Mouse (Mus musculus) MEL (cell line): ENCODE results near the gene Prkar1a. TPM values are rescaled to one million over a fixed set of nuclear protein-coding genes. Genes with fewer than 3 reads are reported as not detected.
A peak's percentile ranks its signal among the peaks of the same experiment; 100 is the strongest.
"Not testable (repeated sequence)": the region's sequence is repeated elsewhere in the genome, so short reads cannot be mapped to it uniquely, and the experiment has no call there.

Source experiments
- DNase-seq: peaks from one replicate; pipeline ENCODE4 v3.0.0; 2011; ENCODE audit warnings: low read depth, low spot score
- H3K27ac ChIP-seq: 2 replicates; pipeline ENCODE4 v1.5.1; 2012; ENCODE audit warnings: low read depth, mild to moderate bottlenecking, control low read depth, low read length, moderate library complexity; ENCODE audit not compliant: control insufficient read depth
- H3K27me3 ChIP-seq, 2 experiments: fragments of 150-350 bp in 1 of 2; sonication (generic) in 1 of 2; 2 replicates each; pipeline ENCODE4 v1.6.1; 2012; ENCODE audit warnings: low read length in 2 of 2, mild to moderate bottlenecking in 2 of 2, improper control_type of control experiment in 1 of 2, moderate library complexity in 1 of 2; ENCODE audit not compliant: insufficient read depth in 2 of 2, control insufficient read depth in 1 of 2
- H3K36me3 ChIP-seq, 2 experiments: 2 replicates each; pipeline ENCODE4 v1.6.1; 2012 to 2014; ENCODE audit warnings: low read length in 2 of 2, improper control_type of control experiment in 1 of 2, inconsistent platforms in 1 of 2, mild to moderate bottlenecking in 1 of 2; ENCODE audit not compliant: insufficient read depth in 2 of 2, control insufficient read depth in 1 of 2
- H3K4me1 ChIP-seq, 2 experiments: fragments of 150-350 bp in 1 of 2; sonication (generic) in 1 of 2; 2 replicates each; pipeline ENCODE4 v1.6.1; 2012; ENCODE audit warnings: low read length in 2 of 2, improper control_type of control experiment in 1 of 2, mild to moderate bottlenecking in 1 of 2; ENCODE audit not compliant: insufficient read depth in 2 of 2, control insufficient read depth in 1 of 2
- H3K4me3 ChIP-seq, 2 experiments: fragments of 150-350 bp in 1 of 2; sonication (generic) in 1 of 2; 2 replicates each; pipeline ENCODE4 v1.5.1; 2012; ENCODE audit warnings: low read depth in 2 of 2, low read length in 2 of 2, mild to moderate bottlenecking in 2 of 2, moderate library complexity in 2 of 2, control low read depth in 1 of 2, improper control_type of control experiment in 1 of 2; ENCODE audit not compliant: control insufficient read depth in 1 of 2, insufficient read depth in 1 of 2
- H3K79me2 ChIP-seq: 2 replicates; pipeline ENCODE4 v1.6.1; 2012; ENCODE audit warnings: mild to moderate bottlenecking, low read length, moderate library complexity; ENCODE audit not compliant: control insufficient read depth, poor library complexity, insufficient read depth
- H3K9ac ChIP-seq: 2 replicates; pipeline ENCODE4 v1.6.1; 2012; ENCODE audit warnings: low read depth, mild to moderate bottlenecking, control low read depth, low read length, moderate library complexity; ENCODE audit not compliant: control insufficient read depth, poor library complexity, severe bottlenecking
- H3K9me3 ChIP-seq: fragments of 150-350 bp; sonication (generic); replicated peaks from 2 replicates; pipeline ENCODE4 v1.6.1; 2012; ENCODE audit warnings: mild to moderate bottlenecking, low read length, improper control_type of control experiment, moderate library complexity; ENCODE audit not compliant: insufficient read depth
- BHLHE40 ChIP-seq: IDR thresholded peaks from 2 replicates; pipeline ENCODE4 v1.6.1; 2012; ENCODE audit warnings: low read depth, mild to moderate bottlenecking, inconsistent platforms, low read length, improper control_type of control experiment, borderline replicate concordance
- CHD1 ChIP-seq: IDR thresholded peaks from 2 replicates; pipeline ENCODE4 v1.6.1; 2012; ENCODE audit warnings: low read depth, mild to moderate bottlenecking, inconsistent platforms, low read length, improper control_type of control experiment
- CTCF ChIP-seq, 3 experiments: IDR thresholded peaks in 2 of 3; conservative IDR thresholded peaks in 1 of 3; 2 replicates each; pipeline ENCODE4 v1.5.1; 2011 to 2012; ENCODE audit warnings: low read length in 3 of 3, low read depth in 2 of 3, mild to moderate bottlenecking in 2 of 3, improper control_type of control experiment in 1 of 3, inconsistent platforms in 1 of 3, mixed read lengths in 1 of 3, moderate library complexity in 1 of 3; ENCODE audit not compliant: control insufficient read depth in 1 of 3, insufficient read depth in 1 of 3, poor library complexity in 1 of 3, severe bottlenecking in 1 of 3
- ELF1 ChIP-seq: IDR thresholded peaks from 2 replicates; pipeline ENCODE4 v1.6.1; 2014; ENCODE audit warnings: low read depth, mild to moderate bottlenecking, inconsistent platforms, low read length, improper control_type of control experiment, moderate library complexity
- EP300 ChIP-seq, 2 experiments: IDR thresholded peaks; 2 replicates each; pipeline ENCODE4 v1.6.1; 2011; ENCODE audit warnings: improper control_type of control experiment in 2 of 2, low read length in 2 of 2, low read depth in 1 of 2, mild to moderate bottlenecking in 1 of 2
- GATA1 ChIP-seq: IDR thresholded peaks from 2 replicates; pipeline ENCODE4 v1.6.1; 2011; ENCODE audit warnings: low read depth, low read length, improper control_type of control experiment
- HCFC1 ChIP-seq: IDR thresholded peaks from 2 replicates; pipeline ENCODE4 v1.6.1; 2012; ENCODE audit warnings: low read depth, mild to moderate bottlenecking, inconsistent platforms, low read length, improper control_type of control experiment, moderate library complexity
- JUND ChIP-seq: IDR thresholded peaks from 2 replicates; pipeline ENCODE4 v1.6.1; 2011; ENCODE audit warnings: low read depth, mild to moderate bottlenecking, improper control_type of control experiment, low read length
- KAT2A ChIP-seq: conservative IDR thresholded peaks from 2 replicates; pipeline ENCODE4 v1.6.1; 2012; ENCODE audit warnings: low read depth, low read length, improper control_type of control experiment, inconsistent platforms
- MAFK ChIP-seq: IDR thresholded peaks from 2 replicates; pipeline ENCODE4 v1.6.1; 2011; ENCODE audit warnings: low read depth, mild to moderate bottlenecking, low read length, improper control_type of control experiment, borderline replicate concordance
- MAX ChIP-seq: IDR thresholded peaks from 2 replicates; pipeline ENCODE4 v1.6.1; 2011; ENCODE audit warnings: low read length, improper control_type of control experiment
- MEF2A ChIP-seq: IDR thresholded peaks from 2 replicates; pipeline ENCODE4 v1.6.1; 2014; ENCODE audit warnings: low read depth, mild to moderate bottlenecking, inconsistent platforms, low read length, improper control_type of control experiment; ENCODE audit not compliant: poor library complexity, insufficient replicate concordance, severe bottlenecking; ENCODE audit errors: extremely low read depth
- MXI1 ChIP-seq: IDR thresholded peaks from 2 replicates; pipeline ENCODE4 v1.6.1; 2011; ENCODE audit warnings: mild to moderate bottlenecking, low read depth, low read length, improper control_type of control experiment
- MYB ChIP-seq: IDR thresholded peaks from 2 replicates; pipeline ENCODE4 v1.6.1; 2011; ENCODE audit warnings: mild to moderate bottlenecking, low read depth, low read length, improper control_type of control experiment
- MYC ChIP-seq: IDR thresholded peaks from 2 replicates; pipeline ENCODE4 v1.6.1; 2011; ENCODE audit warnings: low read depth, mild to moderate bottlenecking, low read length, improper control_type of control experiment, moderate library complexity
- NELFE ChIP-seq: IDR thresholded peaks from 2 replicates; pipeline ENCODE4 v1.6.1; 2011; ENCODE audit warnings: low read depth, low read length, improper control_type of control experiment
- NRF1 ChIP-seq: IDR thresholded peaks from 2 replicates; pipeline ENCODE4 v1.6.1; 2014; ENCODE audit warnings: low read depth, mild to moderate bottlenecking, inconsistent platforms, low read length, improper control_type of control experiment, moderate library complexity; ENCODE audit not compliant: poor library complexity, insufficient read depth, severe bottlenecking
- POLR2A ChIP-seq, 2 experiments: IDR thresholded peaks; 2 replicates each; pipeline ENCODE4 v1.6.1; 2011 to 2012; ENCODE audit warnings: low read length in 2 of 2, mild to moderate bottlenecking in 2 of 2, control low read depth in 1 of 2, improper control_type of control experiment in 1 of 2, low read depth in 1 of 2, moderate library complexity in 1 of 2; ENCODE audit not compliant: control insufficient read depth in 1 of 2, insufficient read depth in 1 of 2, poor library complexity in 1 of 2
- POLR2AphosphoS2 ChIP-seq: IDR thresholded peaks from 2 replicates; pipeline ENCODE4 v1.6.1; 2011; ENCODE audit warnings: low read length, improper control_type of control experiment
- POLR2AphosphoS5 ChIP-seq: IDR thresholded peaks from 2 replicates; pipeline ENCODE4 v1.6.1; 2012; ENCODE audit warnings: low read depth, borderline replicate concordance, mild to moderate bottlenecking, inconsistent platforms, low read length, moderate library complexity, mixed read lengths
- RAD21 ChIP-seq: IDR thresholded peaks from 2 replicates; pipeline ENCODE4 v1.6.1; 2011; ENCODE audit warnings: mild to moderate bottlenecking, low read depth, low read length, improper control_type of control experiment
- SMC3 ChIP-seq: IDR thresholded peaks from 2 replicates; pipeline ENCODE4 v1.6.1; 2011; ENCODE audit warnings: low read depth, low read length, improper control_type of control experiment
- TBP ChIP-seq: IDR thresholded peaks from 2 replicates; pipeline ENCODE4 v1.8.0; 2011; ENCODE audit warnings: low read depth, low read length, improper control_type of control experiment
- TCF12 ChIP-seq: IDR thresholded peaks from 2 replicates; pipeline ENCODE4 v1.6.1; 2014; ENCODE audit warnings: low read depth, mild to moderate bottlenecking, inconsistent platforms, low read length, improper control_type of control experiment, moderate library complexity
- USF1 ChIP-seq: IDR thresholded peaks from 2 replicates; pipeline ENCODE4 v1.6.1; 2014; ENCODE audit warnings: low read depth, mild to moderate bottlenecking, inconsistent platforms, low read length, improper control_type of control experiment, moderate library complexity
- USF2 ChIP-seq, 2 experiments: IDR thresholded peaks; 2 replicates each; pipeline ENCODE4 v1.6.1; 2011 to 2012; ENCODE audit warnings: improper control_type of control experiment in 2 of 2, low read length in 2 of 2, borderline replicate concordance in 1 of 2, inconsistent platforms in 1 of 2, low read depth in 1 of 2, mild to moderate bottlenecking in 1 of 2; ENCODE audit not compliant: insufficient read depth in 1 of 2
- ZC3H11A ChIP-seq: IDR thresholded peaks from 2 replicates; pipeline ENCODE4 v1.6.1; 2012; ENCODE audit warnings: low read depth, mild to moderate bottlenecking, inconsistent platforms, low read length, improper control_type of control experiment
- ZKSCAN1 ChIP-seq: IDR thresholded peaks from 2 replicates; pipeline ENCODE4 v1.6.1; 2012; ENCODE audit warnings: low read depth, mild to moderate bottlenecking, inconsistent platforms, low read length, improper control_type of control experiment, moderate library complexity
- ZMIZ1 ChIP-seq: IDR thresholded peaks from 2 replicates; pipeline ENCODE4 v1.6.1; 2012; ENCODE audit warnings: low read depth, mild to moderate bottlenecking, inconsistent platforms, low read length, improper control_type of control experiment, moderate library complexity
- ZNF384 ChIP-seq: IDR thresholded peaks from 2 replicates; pipeline ENCODE4 v1.6.1; 2012; ENCODE audit warnings: low read depth, mild to moderate bottlenecking, inconsistent platforms, low read length, improper control_type of control experiment
- polyA plus RNA-seq, 2 experiments: library from polyadenylated mRNA; stranded (reverse) in 1 of 2; unstranded in 1 of 2; fragments of >175 nt in 1 of 2; fragments of >200 nt in 1 of 2; gene quantifications; 2 replicates each; pipeline versions ENCODE4 v1.2.1 to v1.2.4; 2012; ENCODE audit warnings: low replicate concordance in 2 of 2, low read depth in 1 of 2; ENCODE audit not compliant: insufficient read length in 2 of 2, insufficient read depth in 1 of 2, missing spikeins in 1 of 2
- total RNA-seq: library from RNA; depleted of rRNA; stranded (reverse); fragments of 300-350 nt; gene quantifications from 2 replicates; pipeline ENCODE4 v1.2.3, GENCODE M21; 2012

Prkar1a gene
- total and polyA plus RNA-seq, 3 experiments = 69.6 to 152 TPM; not detected in 1

DNA sequence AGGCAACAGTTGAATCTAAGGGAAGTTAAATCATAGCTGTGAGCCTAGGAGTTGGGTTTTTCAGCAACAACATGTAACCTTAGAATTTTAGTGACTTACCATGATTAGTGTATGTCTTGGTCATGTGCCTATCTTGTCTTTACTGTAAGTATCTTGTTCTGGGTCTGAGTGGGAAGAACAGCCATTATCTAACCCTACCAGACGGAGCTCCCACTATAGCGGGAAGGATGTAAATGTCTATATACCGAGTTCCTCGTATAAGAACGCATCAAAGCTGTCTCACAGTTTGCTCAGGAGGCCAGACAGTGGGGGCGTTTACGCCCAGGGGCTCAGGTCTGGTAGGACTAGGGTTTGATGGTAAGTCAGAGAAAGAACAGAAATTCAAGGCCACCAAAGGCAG lies 7.0 kb downstream of the Prkar1a start (continued):
- TF ChIP-seq EP300 (IDR thresholded peaks at IDR 0.05; ENCODE audit: low read depth in 1 of 2, low read length in 2 of 2) = peak; percentile 92
- peak; percentile 95 for TF ChIP-seq TCF12
- no peak for TF ChIP-seq MEF2A
- TF ChIP-seq MYC = no peak
- no peak for TF ChIP-seq ZC3H11A
- peak; percentile 43; the same call in 1 of the 2 replicates for TF ChIP-seq MAFK
- peak; percentile 66; the same call in 1 of the 2 replicates for TF ChIP-seq MAX
- TF ChIP-seq POLR2A (IDR thresholded peaks at IDR 0.05; ENCODE audit: control insufficient read depth in 1 of 2, insufficient read depth in 1 of 2, low read depth in 1 of 2, low read length in 2 of 2, poor library complexity in 1 of 2) = no peak
- no peak for TF ChIP-seq TBP
- TF ChIP-seq HCFC1 = no peak
- peak; percentile 87; the same call in 1 of the 2 replicates for TF ChIP-seq MXI1
- TF ChIP-seq POLR2AphosphoS2 = no peak
- TF ChIP-seq RAD21 = no peak
- no peak for TF ChIP-seq POLR2AphosphoS5
- TF ChIP-seq USF1 = peak; percentile 80; the same call in 1 of the 2 replicates
- TF ChIP-seq ZNF384 = no peak

DNA sequence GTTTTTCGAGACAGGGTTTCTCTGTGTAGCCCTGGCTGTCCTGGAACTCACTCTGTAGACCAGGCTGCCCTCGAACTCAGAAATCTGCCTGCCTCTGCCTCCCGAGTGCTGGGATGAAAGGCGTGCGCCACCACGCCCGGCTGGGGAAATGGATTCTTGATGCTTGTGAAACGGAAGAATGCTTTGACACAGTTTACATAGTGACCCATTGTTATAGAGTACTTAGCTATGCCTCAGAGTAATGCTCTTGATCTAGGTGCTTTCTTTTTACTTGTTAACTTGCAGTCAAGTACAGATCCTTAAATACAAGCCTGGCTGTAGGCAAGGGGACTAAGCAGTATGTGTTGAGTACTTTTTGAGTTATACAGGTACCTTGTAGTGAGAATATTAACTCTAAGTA lies 11.3 kb downstream of the Prkar1a start:
- DNase-seq, H3K9ac ChIP-seq, H3K9me3 ChIP-seq, H3K27ac ChIP-seq, H3K27me3 ChIP-seq, H3K4me1 ChIP-seq, H3K4me3 ChIP-seq: not testable (repeated sequence)
- Histone ChIP-seq H3K36me3 (peaks cover 18 to 41% of the 10 kb centered on the region in 2 experiments), H3K79me2 (peaks cover 13% of the 10 kb centered on the region)

DNA sequence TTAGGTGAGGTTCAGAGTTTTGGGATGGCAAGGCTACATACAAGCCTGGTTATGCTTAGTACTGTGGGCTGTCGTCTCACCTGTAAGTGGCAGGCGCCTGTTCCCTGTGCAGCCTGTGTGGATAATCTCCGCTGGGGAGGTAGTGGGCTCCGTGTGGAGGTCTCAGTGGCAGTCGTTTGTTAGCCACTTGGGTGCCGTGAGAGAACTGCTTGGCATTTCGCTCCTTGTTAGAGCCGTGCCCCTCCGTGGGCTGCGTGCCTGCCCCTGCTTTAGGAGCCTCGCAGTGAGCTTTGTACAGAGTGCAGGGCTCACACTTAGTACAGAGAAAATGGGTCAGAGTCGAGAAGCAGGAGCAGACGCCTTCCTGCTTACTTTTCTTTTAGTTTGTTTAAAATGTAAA lies 15.1 kb downstream of the Prkar1a start:
- TF ChIP-seq KAT2A (no peak), POLR2A (IDR thresholded peaks at IDR 0.05; ENCODE audit: control insufficient read depth in 1 of 2, insufficient read depth in 1 of 2, low read depth in 1 of 2, low read length in 2 of 2, poor library complexity in 1 of 2) (no peak), NRF1 (no peak), BHLHE40 (no peak), ZMIZ1 (no peak), GATA1 (no peak), CTCF (IDR thresholded peaks at IDR 0.05 in 2 of 3, conservative IDR thresholded peaks at IDR 0.05 in 1 of 3; ENCODE audit: control insufficient read depth in 1 of 3, insufficient read depth in 1 of 3, low read depth in 2 of 3, low read length in 3 of 3, poor library complexity in 1 of 3, severe bottlenecking in 1 of 3) (no peak), NELFE (no peak), ZKSCAN1 (no peak), JUND (no peak), ELF1 (no peak), RAD21 (no peak), USF2 (IDR thresholded peaks at IDR 0.05; ENCODE audit: borderline replicate concordance in 1 of 2, insufficient read depth in 1 of 2, low read depth in 1 of 2, low read length in 2 of 2) (no peak), EP300 (IDR thresholded peaks at IDR 0.05; ENCODE audit: low read depth in 1 of 2, low read length in 2 of 2) (no peak), MXI1 (no peak), SMC3 (no peak), MEF2A (no peak), CHD1 (no peak), MYB (no peak)
- no peaks in the 10 kb centered on the region for H3K9me3 ChIP-seq
- H3K4me3 ChIP-seq = no peak overlapping the region
- H3K27me3 ChIP-seq = no peaks in the 10 kb centered on the region
- H3K4me1 ChIP-seq = peaks cover 0 to 12% of the 10 kb centered on the region in 2 experiments; a peak in 2 of 4 replicates
- no peak for DNase-seq
- no peak overlapping the region for H3K9ac ChIP-seq
- H3K79me2 ChIP-seq = peaks cover 2% of the 10 kb centered on the region; the same call in 1 of the 2 replicates
- no peak overlapping the region for H3K27ac ChIP-seq
- peaks cover 5 to 58% of the 10 kb centered on the region in 2 experiments; a peak in 3 of 4 replicates for H3K36me3 ChIP-seq
